Mouse (Mus musculus): ENCODE measurements at regions not wholly inside any gene's neighbourhood (a gene's known extent, or its start where the extent isn't known, plus 50 kb on each side); places are given as distances from the start of the nearest gene placed in this dataset.

DNA sequence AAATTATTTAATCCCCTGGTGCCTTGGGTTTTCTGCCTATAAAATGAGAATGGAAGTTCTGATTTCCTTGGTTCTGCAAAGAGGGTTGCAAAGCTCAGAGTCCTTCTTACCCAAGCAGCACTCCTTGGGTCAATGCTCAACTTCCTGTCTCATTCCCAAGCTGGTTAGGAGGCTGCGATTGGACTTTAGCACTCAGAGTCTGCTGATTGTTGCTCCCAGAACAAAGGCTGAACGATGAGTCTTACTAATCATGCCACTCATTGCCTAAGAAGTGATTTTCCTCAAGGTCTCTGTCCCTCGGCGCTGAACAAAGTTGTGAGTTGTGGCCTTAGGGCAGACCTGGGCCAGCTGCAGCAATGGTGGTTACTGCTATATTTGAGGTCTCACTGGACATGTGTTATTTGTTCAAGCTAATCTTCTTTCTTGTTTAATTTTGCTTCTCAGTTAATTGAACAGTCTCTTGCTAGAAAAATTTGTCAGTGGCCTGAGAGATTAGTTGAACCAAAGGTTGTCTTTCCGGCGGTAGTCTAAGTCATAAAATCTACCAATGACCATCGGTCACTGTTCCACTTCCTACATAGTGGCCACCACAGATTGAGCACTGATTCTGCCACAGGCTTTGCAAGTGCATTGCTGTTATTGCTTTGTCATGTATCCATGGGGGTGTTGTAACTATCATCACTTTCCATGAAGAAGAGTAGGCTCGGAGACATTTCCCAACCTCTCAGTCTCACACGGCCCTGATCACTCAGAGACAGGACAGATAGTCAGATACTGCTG is 101.2 kb upstream of the Gm15217 start:
- no peak for TF ChIP-seq CTCF (IDR thresholded peaks at IDR 0.05; ENCODE audit: low read depth)
- TF ChIP-seq EP300 (IDR thresholded peaks at IDR 0.05; ENCODE audit: low read depth), result no peak
